Mouse (Mus musculus) layer of hippocampus, adult 2 months (tissue): Measurements from ENCODE around the gene Rita1. TPM values are rescaled to one million over a fixed set of nuclear protein-coding genes. Genes with fewer than 3 reads are reported as not detected.
A peak's percentile ranks its signal among the peaks of the same experiment; 100 is the strongest.

Experiments
- DNase-seq, 2 experiments: peaks; one replicate each; pipeline ENCODE4 v3.0.0; 2022; ENCODE audit warnings: low spot score in 2 of 2
- H3K27ac ChIP-seq: fragments of 200-600 bp; 2 replicates; pipeline ENCODE4 v1.8.1; 2022
- H3K4me3 ChIP-seq: fragments of 200-600 bp; 2 replicates; pipeline ENCODE4 v1.8.1; 2022; ENCODE audit warnings: mild to moderate bottlenecking
- CTCF ChIP-seq: fragments of 200-600 bp; conservative IDR thresholded peaks from 2 replicates; pipeline ENCODE4 v1.8.1; 2022; ENCODE audit warnings: antibody characterized with exemption, mild to moderate bottlenecking, moderate library complexity
- long read RNA-seq, 2 experiments: library from polyadenylated mRNA; stranded (forward); transcript quantifications; one replicate each; pipeline ENCODE4 v2.0.0; 2021; ENCODE audit warnings: borderline mapping rate in 2 of 2
- total RNA-seq, 2 experiments: library from RNA; stranded (reverse); gene quantifications; 2 replicates each; pipeline ENCODE4 v1.2.3; 2021

Gene Rita1
- 10 to 100 TPM; 23.7 to 28.0 TPM for total RNA-seq
- long read RNA-seq, experiment 1, transcript Rita1-201 (3 exons, 1,573 nt), result major isoform, 5 of 13 reads
- long read RNA-seq, experiment 1, partial matches to known transcripts, result 2 of 13 reads
- long read RNA-seq, experiment 1, other reads (novel, unspliced or antisense), result 3 of 13 reads
- long read RNA-seq, experiment 2, transcript Rita1-201 (3 exons, 1,573 nt), result major isoform, 10 of 16 reads
- long read RNA-seq, experiment 2, partial matches to known transcripts, result 2 of 16 reads
- long read RNA-seq, experiment 2, other reads (novel, unspliced or antisense), result 1 of 16 reads

DNA sequence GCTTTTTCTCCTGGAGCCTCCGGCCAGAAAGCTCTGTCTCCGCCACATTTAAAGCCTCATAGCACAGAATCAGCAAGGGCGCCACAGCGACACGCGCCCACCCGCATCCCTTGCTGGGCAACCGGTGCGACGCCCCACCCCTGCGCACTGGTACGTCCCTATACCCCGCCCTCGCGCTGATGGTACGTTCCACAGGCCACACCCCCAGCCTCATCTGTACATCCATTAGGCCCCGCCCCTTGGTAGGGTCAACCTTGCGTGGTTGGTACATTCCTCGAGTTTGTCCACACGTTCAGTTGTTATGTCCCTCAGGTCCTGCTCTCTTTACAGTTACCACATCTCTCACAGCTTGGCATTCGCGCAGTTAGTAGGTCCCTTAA lies at the start of gene Rita1, which contains the start of gene Ddx54:
TSS of gene Rita1 (minus strand) at position 148 of the 380 bp plus-strand sequence.
TSS of gene Ddx54 (plus strand) at position 298 of the 380 bp plus-strand sequence.
- Histone ChIP-seq H3K27ac (peak within 1 kb of the TSS; percentile 99), H3K4me3 (peak within 1 kb of the TSS; percentile 77)
- peak; percentile 97 to 98 for DNase-seq
- TF ChIP-seq CTCF, result no peak

- DNase-seq, result peak; percentile 59 to 73
- TF ChIP-seq CTCF, result peak; percentile 63
- Histone ChIP-seq H3K27ac (peak overlapping the region; percentile 93), H3K4me3 (no peak overlapping the region)
These were observed 48.4 kb upstream of the Rita1 start for GRCm38 (mm10) chr5:120660816-120661215.

DNA sequence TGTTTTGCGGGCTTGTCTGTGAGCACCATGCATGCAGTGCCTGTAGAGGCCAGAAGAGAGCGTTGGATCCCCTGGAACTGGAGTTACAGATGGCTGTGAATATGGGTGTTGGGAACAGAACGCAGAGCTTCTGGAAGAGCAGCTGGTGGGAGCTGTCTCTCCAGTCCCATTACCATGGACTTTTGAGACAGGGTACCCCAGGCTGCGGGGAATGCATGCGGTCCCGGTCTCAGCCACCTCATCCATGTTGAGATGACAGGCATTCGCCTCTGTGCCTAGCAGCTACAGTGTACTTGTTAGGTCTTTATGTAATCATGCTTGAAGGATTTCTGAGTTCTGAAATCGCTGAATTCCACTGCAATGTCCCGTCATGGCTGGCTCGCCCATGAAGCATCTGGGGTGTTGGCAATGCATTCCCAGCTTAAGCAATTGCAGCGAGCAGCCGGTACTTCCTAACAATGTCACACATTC lies 43.9 kb upstream of the Rita1 start:
- peak; percentile 76 for TF ChIP-seq CTCF
- Histone ChIP-seq H3K4me3 (no peak overlapping the region), H3K27ac (peak overlapping the region; percentile 81)
- DNase-seq, result peak; percentile 73 to 80

GRCm38 (mm10) chr5:120653873-120654272 lies 41.5 kb upstream of the Rita1 start:
- H3K4me3 ChIP-seq, result peak overlapping the region; percentile 30
- peak overlapping the region; percentile 87 for H3K27ac ChIP-seq
- TF ChIP-seq CTCF, result no peak
- no peak for DNase-seq

DNA sequence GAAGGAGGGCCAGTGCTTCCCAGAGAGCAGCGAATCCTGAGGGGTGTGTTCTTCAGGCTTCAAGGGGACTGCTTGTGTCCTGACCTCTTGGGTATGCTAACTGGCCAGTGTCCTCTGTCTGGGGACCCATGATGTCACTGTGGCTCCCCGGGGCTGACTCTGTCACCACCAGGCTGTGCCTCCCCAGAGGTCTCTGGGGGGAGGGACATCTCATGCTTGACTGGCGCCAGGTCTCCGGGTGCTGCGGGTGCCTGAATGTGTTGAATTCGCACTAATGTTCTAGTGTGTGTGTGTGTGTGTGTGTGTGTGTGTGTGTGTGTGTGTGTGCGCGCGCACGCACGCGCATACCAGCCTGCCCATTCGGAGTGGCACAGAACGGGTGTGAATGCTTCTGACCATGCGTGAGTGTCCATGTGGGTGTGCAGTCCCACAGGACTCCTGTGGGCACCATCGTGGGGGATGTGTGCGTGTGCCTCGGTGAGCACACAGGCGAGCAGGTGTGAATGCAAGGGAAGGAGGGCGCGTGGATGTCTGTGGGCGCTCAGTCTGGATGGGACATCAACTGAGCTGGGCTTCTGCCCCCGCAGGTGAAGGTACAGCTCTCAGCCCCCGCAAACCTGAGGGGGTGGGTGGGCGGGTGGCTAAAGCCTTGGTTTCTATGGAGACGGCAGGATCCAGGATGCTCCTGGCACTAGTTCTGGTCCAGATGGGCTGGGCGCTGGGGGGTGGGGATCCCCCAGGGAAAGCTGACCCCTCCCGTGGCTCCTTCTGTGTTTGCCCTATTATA lies 40.7 kb upstream of the Rita1 start:
- peak overlapping the region; percentile 87 for H3K27ac ChIP-seq

GRCm38 (mm10) chr5:120651230-120651629 lies 38.8 kb upstream of the Rita1 start:
- no peak for DNase-seq
- peak overlapping the region; percentile 71 for H3K4me3 ChIP-seq
- no peak for TF ChIP-seq CTCF
- peak overlapping the region; percentile 86 for H3K27ac ChIP-seq

More for the DNA sequence above, 40.7 kb upstream of the Rita1 start:
- peak overlapping the region; percentile 30 for H3K4me3 ChIP-seq
- DNase-seq, result no peak
- no peak for TF ChIP-seq CTCF

DNA sequence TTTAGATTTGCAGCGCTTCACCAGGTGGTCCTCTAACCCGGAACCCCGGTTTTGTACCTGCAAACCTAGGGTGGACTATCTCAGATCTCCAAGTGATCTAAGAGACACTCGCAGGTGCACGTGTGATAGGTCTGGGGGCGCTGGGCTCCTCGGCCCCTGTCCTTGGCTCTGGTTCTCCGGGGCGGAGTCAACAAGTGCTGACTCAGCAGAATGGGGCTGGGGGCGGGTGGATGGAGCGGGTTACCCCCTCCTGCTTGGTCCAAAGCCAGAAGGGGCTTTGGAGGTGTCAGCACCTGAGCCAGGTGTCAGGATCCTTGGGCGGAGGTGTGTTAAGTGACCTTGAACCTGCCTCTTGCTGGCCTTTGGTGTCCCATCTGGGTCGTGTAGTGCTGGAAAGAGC lies 37.5 kb upstream of the Rita1 start:
- peak overlapping the region; percentile 71 for H3K4me3 ChIP-seq

DNA sequence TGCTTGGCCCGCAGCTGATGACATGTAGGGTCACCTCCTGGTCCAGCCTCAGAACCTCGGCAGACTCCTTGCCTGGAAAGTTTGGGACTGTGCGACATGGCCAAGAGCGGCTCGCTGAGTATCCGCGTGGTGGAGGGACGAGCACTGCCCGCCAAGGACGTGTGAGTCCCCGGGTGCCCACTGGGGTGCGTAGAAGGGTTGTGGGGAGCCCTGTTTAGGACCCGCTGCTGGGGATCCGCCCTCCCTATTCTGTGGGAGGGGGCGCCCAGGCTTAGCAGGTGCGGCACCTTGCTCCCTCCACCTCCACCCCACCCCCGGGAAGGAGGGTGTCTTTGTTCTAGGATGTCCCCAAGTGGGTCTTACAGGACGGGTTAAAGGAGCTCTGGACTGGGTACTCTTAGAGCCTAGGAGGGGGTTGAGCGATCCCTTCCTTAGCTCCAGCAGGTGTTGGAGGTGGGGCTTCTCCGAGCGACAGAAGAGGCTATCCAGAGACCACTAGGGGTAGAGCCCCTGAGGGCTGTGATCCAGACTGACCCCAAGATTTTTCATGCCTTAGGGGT lies 37.1 kb upstream of the Rita1 start:
- Histone ChIP-seq H3K4me3 (peak overlapping the region; percentile 71), H3K27ac (peak overlapping the region; percentile 86)
- DNase-seq, result peak in 1 of 2 experiments; percentile 41
- TF ChIP-seq CTCF, result no peak; the same call in 1 of the 2 replicates

More for the DNA sequence above, 37.5 kb upstream of the Rita1 start:
- no peak for DNase-seq
- H3K27ac ChIP-seq, result peak overlapping the region; percentile 86
- no peak for TF ChIP-seq CTCF

GRCm38 (mm10) chr5:120648569-120649373 lies 36.4 kb upstream of the Rita1 start, which contains the start of gene Rasal1:
TSS of gene Rasal1 (plus strand) at chr5:120648812.
- peak; percentile 81 to 90 for DNase-seq
- peak within 1 kb of the TSS; percentile 86 for H3K27ac ChIP-seq
- TF ChIP-seq CTCF, result peak; percentile 73
- peak within 1 kb of the TSS; percentile 71 for H3K4me3 ChIP-seq

GRCm38 (mm10) chr5:120647814-120648491 lies 35.6 kb upstream of the Rita1 start:
- Histone ChIP-seq H3K27ac (peak overlapping the region; percentile 86), H3K4me3 (peak overlapping the region; percentile 71)
- DNase-seq, result no peak
- peak; percentile 50 for TF ChIP-seq CTCF

DNA sequence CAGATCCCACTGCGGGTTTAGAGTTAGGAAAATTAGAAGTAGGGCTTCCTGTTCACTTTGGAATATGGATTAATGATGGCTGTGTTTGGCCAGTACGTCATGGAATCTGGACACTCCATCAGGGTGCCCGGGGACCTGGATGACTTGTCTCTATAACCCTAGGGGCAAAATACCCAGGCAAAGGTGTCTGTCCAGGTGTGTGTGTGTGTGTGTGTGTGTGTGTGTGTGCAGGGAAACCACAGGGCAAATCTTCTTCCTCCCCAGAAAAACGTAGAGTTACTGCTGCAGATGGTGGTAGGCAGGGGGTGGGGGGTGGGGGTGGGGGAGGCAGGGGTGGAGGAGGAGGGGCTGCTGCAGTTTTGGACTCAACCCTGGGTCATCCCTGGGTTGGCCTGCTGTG lies 35.0 kb upstream of the Rita1 start:
- DNase-seq, result no peak
- no peak overlapping the region for H3K4me3 ChIP-seq
- no peak overlapping the region; the same call in 1 of the 2 replicates for H3K27ac ChIP-seq
- no peak for TF ChIP-seq CTCF
